Mouse (Mus musculus): Measurements from ENCODE around the gene Pebp1. TPM values are rescaled to one million over a fixed set of nuclear protein-coding genes. Genes with fewer than 3 reads are reported as not detected.

Gene Pebp1
- 1,042 and 1,087 TPM in 2 replicates for polyA plus RNA-seq (2014; fragmentation: Nextera tagmentation; extraction: Ambion mirVana)

DNA sequence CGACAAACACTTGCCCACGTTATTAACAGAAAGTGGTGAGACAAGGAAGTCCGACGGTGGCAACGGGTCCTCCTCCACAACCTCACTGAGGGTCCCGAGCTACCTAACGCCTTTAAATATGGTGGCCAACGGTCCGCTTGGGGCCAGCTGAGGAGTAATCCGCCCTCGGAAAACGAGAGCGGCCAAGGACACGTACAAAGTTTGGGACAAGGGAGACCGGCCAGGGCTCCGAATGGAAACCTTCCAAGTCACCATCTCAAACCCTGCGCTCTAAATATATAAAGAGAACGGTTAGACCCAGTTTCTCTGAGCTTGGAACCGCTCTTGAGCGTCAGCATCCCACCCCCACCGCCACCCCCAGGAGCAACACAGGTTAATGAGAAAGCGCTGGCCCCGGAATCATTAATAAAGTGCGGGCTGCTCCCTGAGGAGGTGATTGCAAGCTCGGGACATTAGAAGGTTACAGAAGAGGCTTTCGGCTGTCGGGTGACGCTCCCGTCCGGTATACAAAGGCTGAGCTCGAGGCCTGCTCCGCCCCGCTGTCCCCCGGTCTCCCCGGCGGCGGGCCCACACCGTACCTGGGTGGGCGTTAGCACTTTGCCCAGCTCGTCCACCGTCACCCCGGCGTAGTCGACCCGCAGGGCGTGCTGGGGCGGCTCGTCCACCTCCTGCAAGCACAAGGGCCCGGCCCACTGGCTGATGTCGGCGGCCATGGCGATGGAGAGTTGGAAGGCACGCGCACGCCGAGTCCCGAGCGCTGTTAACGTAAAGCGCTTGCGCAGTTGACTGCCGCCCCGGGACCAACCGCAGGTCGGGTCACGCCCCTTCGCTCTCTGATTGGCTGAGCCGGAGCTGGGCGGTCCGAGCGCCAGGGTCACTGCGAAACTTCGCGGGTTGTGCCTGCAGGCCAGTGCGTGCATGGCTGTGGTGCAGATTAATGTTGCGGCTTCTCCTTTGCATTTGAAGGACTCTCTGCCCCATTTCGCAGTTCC, at the start of gene Pebp1:
Gene Pebp1, minus strand, starts transcription at position 795 of the 992 bp plus-strand sequence.
- Histone ChIP-seq H3K36me3 (replicated peaks; ENCODE audit: control insufficient read depth, insufficient read depth) (peaks cover 28% of the 10 kb centered on the region), H3K4me3 (replicated peaks; ENCODE audit: low read length) (peak within 1 kb of the TSS; percentile 90), H3K4me2 (replicated peaks) (peak within 1 kb of the TSS; percentile 63), H3K9ac (peak within 1 kb of the TSS; percentile 91), H3K27me3 (ENCODE audit: control insufficient read depth, insufficient read depth, low read length) (no peaks in the 10 kb centered on the region), H3K27ac (peak within 1 kb of the TSS; percentile 64), H3K9me3 (ENCODE audit: control insufficient read depth, low read length) (no peaks in the 10 kb centered on the region), H3K4me1 (replicated peaks; ENCODE audit: control insufficient read depth, insufficient read depth, low read length) (peaks cover 27% of the 10 kb centered on the region)
- peak; percentile 94 for ATAC-seq (ENCODE audit: low FRiP score)
- under 1% methylated on average over 69 of the region's 77 CpGs for WGBS
- peak; percentile 97 for DNase-seq (ENCODE audit: low spot score)

DNA sequence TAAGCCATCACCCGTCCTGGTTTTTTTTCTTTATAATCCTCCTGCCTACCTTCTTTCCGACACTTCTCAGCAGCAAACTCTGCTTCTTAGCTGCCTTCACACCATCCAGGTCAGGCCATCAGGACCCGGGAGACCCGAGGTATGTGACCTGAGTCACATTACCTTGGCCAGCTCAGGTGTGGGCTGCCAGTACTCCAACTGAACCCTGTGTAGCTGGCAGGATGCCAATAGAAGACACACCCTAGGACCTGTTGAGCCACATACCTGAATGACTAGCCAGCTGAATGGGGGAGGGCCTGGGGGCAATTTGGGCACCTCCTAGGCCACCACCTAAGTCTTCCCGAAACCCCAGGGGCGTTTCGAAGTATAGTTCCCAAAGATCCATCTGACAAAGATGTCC, 43.0 kb upstream of the Pebp1 start:
- Histone ChIP-seq H3K9ac (no peak overlapping the region), H3K36me3 (replicated peaks; ENCODE audit: control insufficient read depth, insufficient read depth) (no peaks in the 10 kb centered on the region), H3K4me3 (replicated peaks; ENCODE audit: low read length) (no peak overlapping the region), H3K27ac (no peak overlapping the region), H3K4me2 (replicated peaks) (no peak overlapping the region), H3K9me3 (ENCODE audit: control insufficient read depth, low read length) (no peaks in the 10 kb centered on the region), H3K27me3 (ENCODE audit: control insufficient read depth, insufficient read depth, low read length) (no peaks in the 10 kb centered on the region), H3K4me1 (replicated peaks; ENCODE audit: control insufficient read depth, insufficient read depth, low read length) (no peaks in the 10 kb centered on the region)
- DNase-seq (ENCODE audit: low spot score), result no peak
- 92% methylated on average over 7 of the region's 7 CpGs for WGBS
- no peak for ATAC-seq (ENCODE audit: low FRiP score)

DNA sequence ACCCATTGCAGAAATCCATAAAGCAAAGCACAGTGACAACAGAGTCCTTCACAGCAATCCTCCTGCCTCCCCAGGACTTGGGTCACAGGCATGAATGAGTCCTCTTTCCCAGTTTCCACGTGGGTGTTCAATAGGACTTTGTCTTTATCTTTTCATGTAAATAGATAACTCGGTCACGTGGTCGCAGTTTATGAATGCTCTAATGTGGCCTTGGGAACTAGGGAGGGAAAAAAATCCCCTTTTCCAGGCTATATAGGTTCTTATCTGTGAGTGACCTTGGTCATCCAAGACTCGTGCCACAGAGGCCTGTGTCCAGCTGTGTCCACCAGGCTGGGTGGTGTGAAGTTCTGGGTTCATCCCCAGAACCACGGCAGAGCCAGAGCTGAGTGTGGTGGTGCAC, 39.0 kb upstream of the Pebp1 start:
- Histone ChIP-seq H3K4me1 (replicated peaks; ENCODE audit: control insufficient read depth, insufficient read depth, low read length) (no peaks in the 10 kb centered on the region), H3K4me2 (replicated peaks) (no peak overlapping the region), H3K36me3 (replicated peaks; ENCODE audit: control insufficient read depth, insufficient read depth) (no peaks in the 10 kb centered on the region), H3K9me3 (ENCODE audit: control insufficient read depth, low read length) (no peaks in the 10 kb centered on the region), H3K9ac (no peak overlapping the region), H3K27me3 (ENCODE audit: control insufficient read depth, insufficient read depth, low read length) (no peaks in the 10 kb centered on the region), H3K27ac (no peak overlapping the region), H3K4me3 (replicated peaks; ENCODE audit: low read length) (no peak overlapping the region)
- ATAC-seq (ENCODE audit: low FRiP score) (no peak), DNase-seq (ENCODE audit: low spot score) (no peak)
- 79% methylated on average over 6 of the region's 6 CpGs for WGBS

DNA sequence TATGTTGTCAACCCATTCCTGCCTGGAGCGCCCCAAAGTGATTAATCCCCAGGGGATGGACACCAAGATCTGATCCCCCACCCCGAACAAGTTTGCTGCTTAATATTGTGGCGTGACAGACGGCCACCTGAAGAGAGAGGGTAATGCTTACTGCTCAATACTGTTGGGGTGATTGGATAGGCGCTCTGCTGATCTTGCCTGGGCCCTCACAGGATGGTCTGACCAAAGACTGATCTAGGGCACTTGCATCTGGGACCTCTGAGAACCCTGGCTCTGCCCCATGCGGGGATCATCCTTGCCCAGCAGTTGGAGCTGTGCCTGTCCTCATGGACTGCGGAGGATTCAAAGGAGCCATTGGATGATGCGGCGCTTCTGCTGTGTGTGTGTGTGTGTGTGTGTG, 36.3 kb upstream of the Pebp1 start:
- ATAC-seq (ENCODE audit: low FRiP score) (no peak), DNase-seq (ENCODE audit: low spot score) (no peak)
- no peak overlapping the region for H3K4me3 ChIP-seq (replicated peaks; ENCODE audit: low read length)
- 87% methylated on average over 9 of the region's 9 CpGs for WGBS
- peaks cover 20% of the 10 kb centered on the region for H3K27me3 ChIP-seq (ENCODE audit: control insufficient read depth, insufficient read depth, low read length)
- H3K36me3 ChIP-seq (replicated peaks; ENCODE audit: control insufficient read depth, insufficient read depth), result no peaks in the 10 kb centered on the region
- no peak overlapping the region for H3K9ac ChIP-seq
- no peaks in the 10 kb centered on the region for H3K9me3 ChIP-seq (ENCODE audit: control insufficient read depth, low read length)
- no peak overlapping the region for H3K4me2 ChIP-seq (replicated peaks)
- no peak overlapping the region for H3K27ac ChIP-seq
- peaks cover 1% of the 10 kb centered on the region; the same call in 1 of the 2 replicates for H3K4me1 ChIP-seq (replicated peaks; ENCODE audit: control insufficient read depth, insufficient read depth, low read length)

DNA sequence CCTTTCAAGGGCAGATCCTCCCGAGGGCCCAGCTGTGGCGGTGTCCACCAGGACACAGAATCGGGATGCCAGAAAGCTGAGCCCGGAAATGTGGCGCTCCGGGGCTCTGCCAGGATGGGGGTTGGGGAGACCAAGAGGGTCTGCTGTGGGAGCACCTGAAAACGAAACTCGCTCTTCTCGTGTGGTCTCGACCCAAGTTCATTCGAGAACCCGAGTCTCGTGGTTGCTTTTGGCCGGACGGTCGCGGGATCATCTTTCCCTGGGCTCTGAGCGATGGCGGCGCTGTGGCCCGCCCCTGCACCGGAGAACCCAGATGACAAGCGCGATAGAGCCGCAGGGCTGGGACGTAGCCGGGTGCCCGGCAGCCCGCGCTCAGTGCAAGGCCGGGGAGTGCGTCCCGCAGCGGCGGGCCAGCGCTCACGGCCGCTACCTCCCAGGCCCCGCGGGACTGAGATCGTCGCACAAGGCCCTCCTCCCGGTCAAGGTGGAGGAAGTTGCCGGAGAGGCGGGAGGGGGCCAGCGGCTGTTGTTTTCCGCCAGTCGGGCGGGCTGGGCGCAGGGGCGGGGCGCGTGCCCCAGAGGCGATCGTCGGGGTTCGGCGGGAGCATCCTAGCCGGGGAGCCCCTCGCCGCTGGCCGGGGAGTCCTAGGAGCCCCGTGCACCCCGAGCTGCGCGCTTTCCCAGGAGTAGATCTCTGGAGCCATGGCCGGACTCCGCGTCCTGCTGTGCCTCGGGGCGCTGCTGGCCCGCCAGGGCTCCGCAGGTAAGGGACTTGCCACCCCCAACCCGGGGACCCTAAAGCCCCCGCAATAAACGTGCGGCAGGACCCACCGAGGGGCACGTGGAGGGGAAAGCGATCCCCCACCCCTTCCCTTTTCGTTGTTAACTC, 31.6 kb upstream of the Pebp1 start, which contains the start of gene Vsig10:
Gene Vsig10, plus strand, starts transcription at position 343 of the 889 bp plus-strand sequence.
- H3K27ac ChIP-seq, result peak within 1 kb of the TSS; percentile 51; the same call in 1 of the 2 replicates
- under 1% methylated on average over 67 of the region's 81 CpGs for WGBS
- peak within 1 kb of the TSS; percentile 97 for H3K4me2 ChIP-seq (replicated peaks)

DNA sequence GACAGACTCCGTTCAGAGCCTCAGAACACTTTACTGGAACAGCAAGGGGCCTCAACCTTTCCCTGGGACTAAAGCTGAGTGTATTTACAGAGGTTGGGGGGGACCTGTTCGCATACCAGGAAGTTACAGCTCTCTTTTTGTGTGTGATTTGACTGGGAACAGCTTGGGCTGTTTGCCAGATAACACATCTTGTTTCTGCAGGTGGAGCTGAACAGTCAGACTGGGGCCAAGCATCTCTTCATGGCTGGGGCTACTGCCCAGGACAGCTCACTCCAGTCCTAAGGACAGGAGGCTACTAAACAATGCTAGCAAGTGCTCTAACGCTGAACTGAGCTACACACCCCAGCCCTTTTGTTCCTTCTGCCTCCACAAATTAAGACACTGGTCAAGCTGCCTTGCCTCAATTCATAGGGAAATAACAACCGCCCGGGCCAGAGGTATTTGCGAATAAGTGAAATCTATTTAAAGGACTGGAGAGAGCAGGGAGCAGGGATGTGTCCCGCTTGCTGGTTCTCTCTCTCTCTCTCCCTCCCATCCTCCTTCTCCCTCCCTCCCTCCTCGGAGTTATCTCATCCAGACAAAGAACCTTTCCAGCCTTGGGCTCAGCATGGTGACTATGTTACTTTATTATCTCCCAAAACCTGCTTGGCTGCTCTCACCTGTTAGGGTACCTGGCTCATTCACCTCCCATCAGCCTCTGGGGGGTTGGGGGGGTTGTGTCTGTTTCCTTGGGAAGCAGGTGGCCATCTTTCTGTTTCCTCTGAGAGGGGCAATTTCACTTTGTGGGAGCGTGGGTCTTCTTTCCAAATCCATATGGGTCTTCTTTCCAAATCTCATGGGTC, 27.4 kb upstream of the Pebp1 start:
- ATAC-seq (ENCODE audit: low FRiP score) (no peak), DNase-seq (ENCODE audit: low spot score) (peak; percentile 24)
- Histone ChIP-seq H3K27ac (no peak overlapping the region), H3K36me3 (replicated peaks; ENCODE audit: control insufficient read depth, insufficient read depth) (no peaks in the 10 kb centered on the region), H3K4me2 (replicated peaks) (no peak overlapping the region), H3K9me3 (ENCODE audit: control insufficient read depth, low read length) (no peaks in the 10 kb centered on the region), H3K4me1 (replicated peaks; ENCODE audit: control insufficient read depth, insufficient read depth, low read length) (peaks cover 7% of the 10 kb centered on the region; the same call in 1 of the 2 replicates), H3K27me3 (ENCODE audit: control insufficient read depth, insufficient read depth, low read length) (peaks cover 28% of the 10 kb centered on the region; the same call in 1 of the 2 replicates), H3K4me3 (replicated peaks; ENCODE audit: low read length) (no peak overlapping the region), H3K9ac (no peak overlapping the region)
- 16% methylated on average over 9 of the region's 9 CpGs for WGBS

More for the DNA sequence above, 31.6 kb upstream of the Pebp1 start, which contains the start of gene Vsig10:
- DNase-seq (ENCODE audit: low spot score) (peak; percentile 36), ATAC-seq (ENCODE audit: low FRiP score) (peak; percentile 65; the same call in 1 of the 2 replicates)
- Histone ChIP-seq H3K4me1 (replicated peaks; ENCODE audit: control insufficient read depth, insufficient read depth, low read length) (peaks cover 7% of the 10 kb centered on the region; the same call in 1 of the 2 replicates), H3K36me3 (replicated peaks; ENCODE audit: control insufficient read depth, insufficient read depth) (no peaks in the 10 kb centered on the region), H3K9me3 (ENCODE audit: control insufficient read depth, low read length) (no peaks in the 10 kb centered on the region), H3K9ac (peak within 1 kb of the TSS; percentile 57), H3K27me3 (ENCODE audit: control insufficient read depth, insufficient read depth, low read length) (peaks cover 35% of the 10 kb centered on the region), H3K4me3 (replicated peaks; ENCODE audit: low read length) (peak within 1 kb of the TSS; percentile 71)

DNA sequence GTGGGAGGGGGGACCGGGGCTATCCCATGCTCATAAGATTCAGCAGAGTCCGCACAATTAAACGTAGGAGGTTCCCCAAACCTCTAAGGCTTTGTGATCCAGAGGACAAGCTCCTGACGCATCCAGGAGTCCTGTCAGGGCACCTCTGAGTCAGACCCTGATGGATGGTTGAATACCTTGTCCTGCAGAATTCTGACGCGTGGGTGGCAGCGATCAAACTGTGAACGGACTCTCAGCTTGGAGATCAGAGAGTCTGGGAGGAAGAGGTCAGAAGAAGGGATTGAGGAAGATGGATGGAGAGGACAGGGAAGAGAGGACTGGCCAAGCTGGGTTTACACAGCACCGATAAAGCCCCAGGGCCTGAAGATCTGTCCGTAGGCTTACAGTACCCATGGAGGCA, 26.5 kb upstream of the Pebp1 start:
- no peaks in the 10 kb centered on the region for H3K9me3 ChIP-seq (ENCODE audit: control insufficient read depth, low read length)
- no peak for ATAC-seq (ENCODE audit: low FRiP score)
- H3K27ac ChIP-seq, result no peak overlapping the region
- DNase-seq (ENCODE audit: low spot score), result no peak
- H3K9ac ChIP-seq, result no peak overlapping the region
- 0 out of 2 replicates have a peak, but pooled peaks cover 19% of the 10 kb centered on the region for H3K27me3 ChIP-seq (ENCODE audit: control insufficient read depth, insufficient read depth, low read length)
- H3K36me3 ChIP-seq (replicated peaks; ENCODE audit: control insufficient read depth, insufficient read depth), result no peaks in the 10 kb centered on the region
- WGBS, result 43% methylated on average over 10 of the region's 10 CpGs
- peak overlapping the region; percentile 33 for H3K4me2 ChIP-seq (replicated peaks)
- H3K4me1 ChIP-seq (replicated peaks; ENCODE audit: control insufficient read depth, insufficient read depth, low read length), result peaks cover 7% of the 10 kb centered on the region; the same call in 1 of the 2 replicates
- no peak overlapping the region for H3K4me3 ChIP-seq (replicated peaks; ENCODE audit: low read length)

DNA sequence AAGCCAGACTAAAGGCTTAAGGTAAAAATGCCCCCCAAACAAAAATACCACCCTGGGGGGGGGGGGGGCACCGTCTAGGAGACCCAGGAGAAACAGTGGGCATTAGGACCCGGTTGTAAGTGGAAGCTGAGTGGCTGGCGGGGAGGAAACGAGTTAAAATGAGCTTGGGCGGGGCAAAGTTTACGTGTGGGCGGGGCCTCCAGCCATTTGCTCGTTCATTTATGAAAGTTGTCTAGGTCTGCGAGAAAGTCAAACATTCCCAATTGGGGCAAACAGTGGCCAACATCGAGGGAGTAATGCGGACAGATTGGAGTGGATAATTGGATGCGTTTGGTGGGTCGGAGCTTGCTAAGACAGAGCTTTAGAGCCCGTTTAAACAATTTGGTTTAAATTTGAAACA, 26.0 kb upstream of the Pebp1 start:
- no peaks in the 10 kb centered on the region for H3K9me3 ChIP-seq (ENCODE audit: control insufficient read depth, low read length)
- WGBS, result 31% methylated on average over 14 of the region's 14 CpGs
- no peak for ATAC-seq (ENCODE audit: low FRiP score)
- no peak overlapping the region for H3K4me3 ChIP-seq (replicated peaks; ENCODE audit: low read length)
- H3K27me3 ChIP-seq (ENCODE audit: control insufficient read depth, insufficient read depth, low read length), result 0 out of 2 replicates have a peak, but pooled peaks cover 19% of the 10 kb centered on the region
- no peak overlapping the region for H3K9ac ChIP-seq
- no peak overlapping the region for H3K27ac ChIP-seq
- H3K36me3 ChIP-seq (replicated peaks; ENCODE audit: control insufficient read depth, insufficient read depth), result no peaks in the 10 kb centered on the region
- DNase-seq (ENCODE audit: low spot score), result no peak
- H3K4me1 ChIP-seq (replicated peaks; ENCODE audit: control insufficient read depth, insufficient read depth, low read length), result 0 out of 2 replicates have a peak, but pooled peaks cover 4% of the 10 kb centered on the region
- H3K4me2 ChIP-seq (replicated peaks), result peak overlapping the region; percentile 33

Data from hindbrain, embryonic 14.5 days (tissue).